Mouse (Mus musculus): ENCODE results near the gene Bbs4. TPM values are rescaled to one million over a fixed set of nuclear protein-coding genes. Genes with fewer than 3 reads are reported as not detected.
"Not testable (repeated sequence)": the region's sequence is repeated elsewhere in the genome, so short reads cannot be mapped to it uniquely, and the experiment has no call there.

The Bbs4 gene
- total and polyA plus RNA-seq, 3 experiments = 2.6 to 4.5 (median 4.0) TPM

DNA sequence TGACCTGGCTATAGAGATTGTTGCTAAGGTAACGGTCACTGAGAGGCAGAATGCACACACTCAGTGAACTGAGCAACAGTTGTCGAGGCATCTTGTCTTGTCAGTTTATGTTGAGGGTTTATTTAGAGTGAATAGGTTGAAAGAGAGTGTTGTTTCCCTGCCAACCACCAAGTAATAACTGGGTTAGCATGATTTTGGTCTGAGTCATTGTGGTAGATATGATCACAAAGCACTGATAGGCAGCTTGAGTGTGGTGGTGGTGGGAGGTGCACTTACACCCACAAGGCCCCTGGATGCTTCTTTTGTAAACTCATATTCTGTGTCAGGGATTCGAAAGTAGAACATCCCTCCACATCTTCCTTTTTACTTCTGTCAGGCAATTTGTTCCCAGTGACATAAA is 7.2 kb upstream of the Bbs4 start:
- H3K27me3 ChIP-seq (replicated peaks); H3K36me3 ChIP-seq (replicated peaks in 1 of 2; ENCODE audit: control insufficient read depth in 1 of 2, insufficient read depth in 1 of 2, low read length in 1 of 2); H3K27ac ChIP-seq (ENCODE audit: insufficient read depth, low read depth); H3K4me3 ChIP-seq (replicated peaks in 1 of 3; ENCODE audit: low read depth in 2 of 3, low read length in 2 of 3, poor library complexity in 1 of 3); H3K79me2 ChIP-seq (replicated peaks; ENCODE audit: control insufficient read depth, extremely low read depth, insufficient read depth, poor library complexity, severe bottlenecking); in situ Hi-C loops (cut with MboI; ENCODE audit: low pct_ligation_motif_present, low pct_unique_long_range_greater_than_20kb, low sequenced_read_pairs); H3K9me3 ChIP-seq (replicated peaks; ENCODE audit: low read length); dilution Hi-C loops (cut with MboI; ENCODE audit: extremely low pct_ligation_motif_present, extremely low pct_unique_long_range_greater_than_20kb, low sequenced_read_pairs); H3K4me1 ChIP-seq (ENCODE audit: control insufficient read depth in 1 of 2, insufficient read depth in 2 of 2); H3K9ac ChIP-seq (ENCODE audit: insufficient read depth, low read depth); DNase-seq (ENCODE audit: extremely low read depth); H3K4me2 ChIP-seq (ENCODE audit: insufficient read depth, low read depth, poor library complexity, severe bottlenecking): not testable (repeated sequence)

DNA sequence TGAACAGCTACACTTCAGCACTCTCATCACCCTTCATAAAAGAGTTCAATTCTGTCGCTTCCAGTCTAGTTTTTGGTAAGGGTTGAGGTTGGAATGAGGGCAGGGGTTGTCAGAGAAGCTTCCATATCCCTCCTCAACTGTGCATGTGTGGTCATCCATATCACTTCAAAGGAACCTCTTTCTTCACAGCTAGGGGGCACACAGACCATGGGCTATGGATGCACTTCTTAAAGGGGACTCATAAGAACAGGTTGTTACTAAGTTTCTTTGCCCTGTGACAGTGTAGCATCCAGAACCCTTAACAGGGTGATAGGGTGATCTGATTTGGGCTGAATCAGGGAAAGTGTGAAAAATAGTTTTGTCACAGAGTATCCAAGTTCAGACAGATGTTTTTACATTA is 4.7 kb upstream of the Bbs4 start:
- H3K27me3 ChIP-seq (replicated peaks); H3K4me3 ChIP-seq (replicated peaks in 1 of 3; ENCODE audit: low read depth in 2 of 3, low read length in 2 of 3, poor library complexity in 1 of 3); H3K36me3 ChIP-seq (replicated peaks in 1 of 2; ENCODE audit: control insufficient read depth in 1 of 2, insufficient read depth in 1 of 2, low read length in 1 of 2); H3K4me2 ChIP-seq (ENCODE audit: insufficient read depth, low read depth, poor library complexity, severe bottlenecking); H3K4me1 ChIP-seq (ENCODE audit: control insufficient read depth in 1 of 2, insufficient read depth in 2 of 2); in situ Hi-C loops (cut with MboI; ENCODE audit: low pct_ligation_motif_present, low pct_unique_long_range_greater_than_20kb, low sequenced_read_pairs); DNase-seq (ENCODE audit: extremely low read depth); dilution Hi-C loops (cut with MboI; ENCODE audit: extremely low pct_ligation_motif_present, extremely low pct_unique_long_range_greater_than_20kb, low sequenced_read_pairs); H3K9ac ChIP-seq (ENCODE audit: insufficient read depth, low read depth); H3K9me3 ChIP-seq (replicated peaks; ENCODE audit: low read length); H3K27ac ChIP-seq (ENCODE audit: insufficient read depth, low read depth); H3K79me2 ChIP-seq (replicated peaks; ENCODE audit: control insufficient read depth, extremely low read depth, insufficient read depth, poor library complexity, severe bottlenecking): not testable (repeated sequence)
- TF ChIP-seq CTCF (conservative IDR thresholded peaks at IDR 0.05 in 1 of 2, IDR thresholded peaks at IDR 0.05 in 1 of 2; ENCODE audit: low read depth in 2 of 2, low read length in 2 of 2) (peak in 1 of 2 experiments; percentile 47; a peak in 2 of 4 replicates), SMC3 (IDR thresholded peaks at IDR 0.05; ENCODE audit: low read depth, low read length) (peak; percentile 12; the same call in 1 of the 2 replicates), RAD21 (IDR thresholded peaks at IDR 0.05; ENCODE audit: low read depth, low read length) (peak; percentile 43)

DNA sequence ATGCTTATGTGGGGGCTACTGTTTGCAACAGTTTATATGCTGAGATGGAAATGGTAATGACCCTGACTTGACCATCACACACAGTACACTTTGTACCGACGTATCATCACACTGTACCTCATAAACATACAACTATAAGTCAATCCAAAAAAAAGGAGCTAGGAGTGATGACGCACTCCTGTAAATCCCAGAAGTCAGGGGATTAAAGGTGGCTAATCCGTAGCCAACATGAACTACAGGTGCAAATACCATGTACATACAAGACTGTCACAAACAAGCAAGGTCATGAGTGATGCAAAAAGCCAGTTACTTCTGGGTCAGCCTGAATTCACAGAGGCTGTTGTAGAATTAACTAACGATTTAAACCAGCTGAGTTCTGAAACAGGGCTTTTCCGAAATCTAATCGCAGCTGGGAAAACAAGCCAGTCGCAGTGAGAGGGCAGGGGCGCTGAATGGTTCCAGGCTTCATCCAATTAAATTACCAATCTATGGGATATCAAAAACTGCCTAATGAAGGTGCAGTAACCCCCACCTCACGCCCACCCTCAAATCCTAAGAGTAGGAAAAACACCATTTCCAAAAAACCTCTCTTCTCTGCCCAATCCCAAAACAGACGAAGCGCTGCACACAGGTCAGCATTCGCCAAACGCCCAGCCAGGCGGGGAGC is 589 bp downstream of the Bbs4 start:
- peak overlapping the region; percentile 60 to 63 (median 60) for H3K4me3 ChIP-seq (replicated peaks in 1 of 3; ENCODE audit: low read depth in 2 of 3, low read length in 2 of 3, poor library complexity in 1 of 3)
- H3K9me3 ChIP-seq (replicated peaks; ENCODE audit: low read length) = no peaks in the 10 kb centered on the region
- H3K36me3 ChIP-seq (replicated peaks in 1 of 2; ENCODE audit: control insufficient read depth in 1 of 2, insufficient read depth in 1 of 2, low read length in 1 of 2) = no peaks in the 10 kb centered on the region
- TF ChIP-seq GABPA (IDR thresholded peaks at IDR 0.05; ENCODE audit: insufficient replicate concordance, low read depth, low read length) (no peak), JUN (IDR thresholded peaks at IDR 0.05; ENCODE audit: insufficient read depth, low read depth, low read length) (no peak), SIN3A (IDR thresholded peaks at IDR 0.05; ENCODE audit: low read length) (no peak)
- H3K27me3 ChIP-seq (replicated peaks) = no peaks in the 10 kb centered on the region
- peaks cover 0 to 4% of the 10 kb centered on the region in 2 experiments; a peak in 1 of 4 replicates for H3K4me1 ChIP-seq (ENCODE audit: control insufficient read depth in 1 of 2, insufficient read depth in 2 of 2)
- no peak overlapping the region for H3K27ac ChIP-seq (ENCODE audit: insufficient read depth, low read depth)
- dilution Hi-C loops (cut with MboI; ENCODE audit: extremely low pct_ligation_motif_present, extremely low pct_unique_long_range_greater_than_20kb, low sequenced_read_pairs) (no loop called here), in situ Hi-C loops (cut with MboI; ENCODE audit: low pct_ligation_motif_present, low pct_unique_long_range_greater_than_20kb, low sequenced_read_pairs) (loop anchor here (5.0 kb wide), 1 partner anchor 120 kb away; no protein-coding TSS in a partner anchor)
- no peaks in the 10 kb centered on the region for H3K79me2 ChIP-seq (replicated peaks; ENCODE audit: control insufficient read depth, extremely low read depth, insufficient read depth, poor library complexity, severe bottlenecking)
- H3K9ac ChIP-seq (ENCODE audit: insufficient read depth, low read depth) = peak overlapping the region; percentile 77
- peak overlapping the region; percentile 88 for H3K4me2 ChIP-seq (ENCODE audit: insufficient read depth, low read depth, poor library complexity, severe bottlenecking)
- DNase-seq (ENCODE audit: extremely low read depth) = no peak

Data from CH12.LX (cell line).